Mouse (Mus musculus): ENCODE measurements at regions not wholly inside any gene's neighbourhood (a gene's known extent, or its start where the extent isn't known, plus 50 kb on each side); places are given as distances from the start of the nearest gene placed in this dataset.

DNA sequence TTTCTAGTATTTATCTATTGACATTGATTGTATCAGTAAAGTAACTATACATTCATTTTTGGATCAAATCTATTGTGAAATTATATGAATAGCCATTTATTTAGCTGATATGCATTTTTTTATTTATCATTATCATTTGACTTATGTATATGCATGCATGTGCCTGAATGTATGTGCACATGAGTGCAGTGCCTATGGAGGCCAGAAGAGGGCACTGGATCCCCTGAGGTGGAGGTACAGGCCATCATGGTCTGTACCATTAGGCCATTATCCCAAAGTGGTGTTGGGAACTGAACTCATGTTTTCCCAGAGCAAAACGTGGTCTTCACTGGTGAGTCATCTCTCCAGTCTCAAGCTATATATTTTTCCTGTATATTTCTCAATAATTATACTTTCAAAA is 63.5 kb upstream of the Nrsn1 start:
- WGBS = 93% methylated on average over 1 of the region's 1 CpGs
- H3K4me1 ChIP-seq (ENCODE audit: control insufficient read depth, insufficient read depth, low read length) = no peaks in the 10 kb centered on the region
- TF ChIP-seq POLR2A (IDR thresholded peaks at IDR 0.05; ENCODE audit: borderline replicate concordance, extremely low read depth, low read depth, low read length) (no peak), CTCF (IDR thresholded peaks at IDR 0.05; ENCODE audit: insufficient read depth, low read length) (no peak)
- no peak overlapping the region for H3K4me3 ChIP-seq (replicated peaks; ENCODE audit: extremely low read depth, low read depth, low read length)
- no peak for DNase-seq

Measured in lung, adult 2 months (tissue).